Mouse (Mus musculus): ENCODE results near the gene Calm4.
"Not testable (repeated sequence)": the region's sequence is repeated elsewhere in the genome, so short reads cannot be mapped to it uniquely, and the experiment has no call there.

Gene Calm4

GRCm38 (mm10) chr13:3837312-3837807 is at the start of gene Calm4:
Calm4 (plus strand) TSS chr13:3837757.
- not testable (repeated sequence) for DNase-seq

- no peak for DNase-seq
Measured at GRCm38 (mm10) chr13:3788588-3788987, 49.0 kb upstream of the Calm4 start.

- no peak for DNase-seq
Measured at GRCm38 (mm10) chr13:3789531-3789930, 48.0 kb upstream of the Calm4 start.

DNA sequence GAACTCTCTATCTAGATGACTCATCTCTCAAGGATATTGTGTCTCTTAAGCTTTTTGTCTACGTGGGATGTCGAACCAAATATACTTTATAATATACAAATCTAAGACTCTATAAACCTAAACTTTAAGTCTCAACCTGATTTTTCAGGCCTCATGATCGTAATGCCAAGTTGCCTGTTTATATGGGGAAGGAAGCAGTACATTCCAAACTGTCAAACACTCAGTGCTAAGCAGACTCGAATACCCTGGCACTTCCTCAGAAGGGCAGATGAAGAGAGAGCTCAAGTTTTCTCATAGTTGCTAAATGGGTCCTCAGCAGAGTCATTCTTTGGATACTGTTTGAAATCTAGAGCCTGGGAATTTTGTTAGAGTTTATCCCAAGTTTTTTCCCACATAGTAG is 40.9 kb upstream of the Calm4 start:
- no peak for DNase-seq

DNA sequence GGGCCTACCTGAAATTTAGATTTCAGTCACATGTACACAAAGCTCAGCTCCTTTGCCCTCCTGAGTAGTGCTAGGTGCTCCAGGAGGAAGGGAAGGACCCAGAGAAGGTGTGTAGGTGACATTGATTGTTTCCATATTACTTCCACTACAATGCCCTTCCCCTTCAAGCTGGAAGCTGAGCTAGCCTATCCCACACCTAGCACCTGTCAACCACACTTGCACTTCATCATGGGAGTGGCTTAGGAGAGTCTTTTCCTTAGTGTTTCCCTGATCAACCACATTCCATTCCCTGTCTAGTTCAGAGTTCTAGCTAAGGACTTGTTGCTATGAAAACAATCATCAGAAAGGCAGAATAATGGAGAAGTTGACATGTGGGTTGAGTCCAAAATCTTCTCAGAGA is 38.8 kb upstream of the Calm4 start:
- no peak for DNase-seq

GRCm38 (mm10) chr13:3799386-3799785 is 38.2 kb upstream of the Calm4 start:
- DNase-seq = no peak

- no peak for DNase-seq
Measured at GRCm38 (mm10) chr13:3804186-3804585, 33.4 kb upstream of the Calm4 start, which contains the start of gene Calml3. Calml3 (minus strand) TSS chr13:3804316.

DNA sequence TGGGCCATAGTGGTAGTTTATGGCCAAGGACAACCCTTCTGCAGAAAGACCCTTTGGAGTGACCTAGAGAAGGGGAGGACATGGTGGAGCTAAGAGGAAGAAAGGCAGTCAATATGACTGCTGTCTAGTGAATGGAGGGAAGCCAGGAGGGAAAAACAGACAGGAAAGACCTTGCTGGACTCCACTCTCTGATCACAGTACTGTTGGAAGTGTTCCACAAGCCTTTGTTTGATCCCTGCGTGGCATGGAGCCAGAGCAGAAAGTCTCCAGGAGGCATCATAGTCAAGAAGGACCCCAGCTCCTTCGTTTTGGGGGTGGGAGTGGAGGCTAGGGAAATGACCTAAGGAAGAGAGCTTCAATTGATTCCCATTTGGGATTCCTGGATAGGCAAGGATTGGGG is 32.4 kb upstream of the Calm4 start:
- DNase-seq = no peak

DNA sequence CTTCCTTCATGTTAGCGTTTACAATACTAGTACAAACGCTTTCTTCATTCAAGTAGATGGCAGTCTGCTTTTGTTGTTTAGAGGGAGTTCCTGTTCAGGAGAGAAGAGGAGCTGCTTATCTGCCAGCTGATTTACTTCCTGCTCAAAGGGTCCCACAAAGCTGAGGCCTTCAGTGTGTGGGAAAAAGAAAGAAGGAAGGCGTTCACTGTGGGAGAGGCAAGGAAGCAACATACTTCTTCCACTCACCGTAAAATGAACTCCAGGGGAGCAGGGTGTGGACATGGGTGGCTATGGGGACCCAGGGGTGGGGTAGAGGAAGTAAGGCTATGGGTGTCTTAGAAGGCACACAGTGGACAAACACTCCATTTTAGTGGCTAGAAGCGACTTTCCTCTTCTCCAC is 31.9 kb upstream of the Calm4 start:
- DNase-seq = no peak

GRCm38 (mm10) chr13:3807131-3807827 is 30.3 kb upstream of the Calm4 start:
- no peak for DNase-seq

- no peak for DNase-seq
Measured at GRCm38 (mm10) chr13:3818012-3818739, 19.4 kb upstream of the Calm4 start.

DNA sequence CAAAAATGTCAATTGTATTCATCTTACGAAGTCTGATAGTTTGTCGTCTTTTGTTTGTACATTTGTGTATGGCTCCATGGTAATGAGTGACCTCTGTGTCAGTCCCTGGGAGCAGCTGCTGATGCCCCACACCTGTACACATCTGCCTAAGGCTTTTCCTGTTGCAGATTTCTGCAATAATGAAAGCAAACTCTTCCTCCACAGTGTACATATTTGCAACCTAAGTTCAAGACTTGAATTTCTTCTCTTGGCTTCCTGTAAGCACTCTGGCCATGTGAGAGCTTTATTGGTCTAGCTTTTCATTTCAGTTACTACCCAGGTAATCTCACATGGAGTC is 18.8 kb upstream of the Calm4 start:
- no peak for DNase-seq

- DNase-seq = no peak
Measured at GRCm38 (mm10) chr13:3822105-3822504, 15.5 kb upstream of the Calm4 start.

DNA sequence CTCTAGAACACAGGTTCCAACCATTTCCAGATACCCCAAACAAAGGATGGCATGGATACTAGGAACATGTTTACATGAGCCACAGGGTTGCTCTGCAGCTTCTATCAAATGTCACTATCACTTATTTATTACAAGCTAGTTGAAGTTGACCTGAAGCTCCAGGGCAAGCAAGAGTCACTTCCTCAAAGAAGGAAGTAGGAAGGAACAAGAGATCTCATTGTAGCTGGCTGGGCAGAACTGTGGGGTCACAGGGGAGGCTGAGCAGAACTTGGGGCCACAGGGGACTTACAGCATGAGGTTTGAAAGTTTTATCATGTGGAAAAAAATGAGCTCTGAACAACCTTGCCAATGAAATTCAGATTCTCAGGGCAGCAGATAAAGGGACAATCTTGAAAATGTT is 11.8 kb upstream of the Calm4 start:
- no peak for DNase-seq

DNA sequence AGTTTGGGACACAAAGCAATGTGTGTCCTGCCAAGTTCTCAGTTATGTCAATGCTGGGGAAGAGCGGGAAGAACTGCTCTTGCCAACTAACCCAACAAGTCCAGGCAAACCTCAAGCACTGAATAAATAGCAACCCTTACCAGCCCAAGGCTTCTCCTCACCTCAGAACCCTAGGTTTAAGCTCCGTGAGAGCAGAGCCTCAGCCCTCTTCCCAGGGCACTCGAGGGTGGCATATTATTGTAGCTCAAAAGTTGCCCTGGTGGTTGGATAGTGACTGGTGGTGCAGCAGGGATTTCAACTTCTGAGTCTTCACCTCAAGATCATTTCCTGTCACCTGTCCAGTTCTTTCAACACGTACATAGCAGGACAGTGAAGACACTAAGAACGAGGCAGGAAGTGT is 6.0 kb upstream of the Calm4 start:
- no peak for DNase-seq

DNA sequence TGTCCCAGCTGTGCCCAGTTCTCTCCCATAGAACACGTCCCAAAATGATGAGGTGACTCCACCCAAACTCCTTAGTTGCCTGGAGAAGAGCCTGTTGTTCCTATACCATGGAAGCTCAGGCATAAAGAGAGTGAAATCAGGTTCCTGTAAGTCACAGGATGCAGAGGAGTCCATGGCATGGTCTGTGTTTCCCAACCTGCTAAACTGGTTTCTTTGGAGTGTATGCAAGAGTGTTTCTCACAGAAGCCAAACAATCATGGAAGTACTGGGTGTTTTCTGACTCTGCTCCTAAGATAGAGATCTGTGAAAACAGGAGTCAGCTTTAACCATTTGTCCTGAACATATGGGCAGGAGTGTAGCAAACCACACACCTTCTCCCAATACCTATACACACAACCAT is 5.6 kb upstream of the Calm4 start:
- no peak for DNase-seq

DNA sequence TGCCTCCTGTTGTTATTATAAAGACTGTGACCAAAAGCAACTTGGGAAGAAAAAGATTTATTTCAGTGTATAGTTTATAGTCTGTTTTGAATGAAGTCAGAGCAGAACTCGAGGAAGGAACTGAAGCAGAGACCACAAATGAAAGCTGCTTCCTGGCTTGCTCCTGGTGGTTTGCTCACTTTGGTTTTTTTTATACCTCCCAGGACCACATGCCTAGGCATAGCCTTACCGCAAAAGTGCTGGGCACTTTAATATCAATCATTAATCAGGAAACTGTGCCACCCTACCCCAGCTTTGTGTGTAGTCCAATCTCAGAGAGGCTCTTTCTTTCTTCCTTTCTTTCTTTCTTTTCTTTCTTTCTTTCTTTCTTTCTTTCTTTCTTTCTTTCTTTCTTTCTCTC is 5.1 kb upstream of the Calm4 start:
- DNase-seq = no peak

DNA sequence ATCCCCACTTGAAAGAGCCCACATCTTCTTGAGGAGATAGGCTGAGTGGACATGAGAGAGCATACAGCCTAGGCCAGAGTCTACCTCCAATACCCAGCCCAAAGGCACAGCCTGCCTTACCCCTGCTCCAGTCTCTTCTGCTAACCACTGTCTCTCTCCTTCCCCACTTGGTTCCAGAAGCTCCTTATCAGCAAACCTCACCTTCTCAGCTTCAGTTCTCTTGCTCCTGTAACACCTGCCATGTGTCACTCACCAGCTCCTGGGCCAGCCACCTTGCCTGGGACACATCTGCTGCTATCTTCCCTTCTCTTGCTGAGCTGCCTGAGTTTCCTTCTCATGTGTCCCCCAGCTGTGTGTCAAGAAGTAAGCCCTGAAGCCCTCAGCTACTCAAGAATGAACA is 3.9 kb upstream of the Calm4 start:
- not testable (repeated sequence) for DNase-seq

- not testable (repeated sequence) for DNase-seq
Measured at GRCm38 (mm10) chr13:3840662-3841061, 3.1 kb downstream of the Calm4 start.

- no peak for DNase-seq
Measured at GRCm38 (mm10) chr13:3850330-3850729, 12.8 kb downstream of the Calm4 start.

DNA sequence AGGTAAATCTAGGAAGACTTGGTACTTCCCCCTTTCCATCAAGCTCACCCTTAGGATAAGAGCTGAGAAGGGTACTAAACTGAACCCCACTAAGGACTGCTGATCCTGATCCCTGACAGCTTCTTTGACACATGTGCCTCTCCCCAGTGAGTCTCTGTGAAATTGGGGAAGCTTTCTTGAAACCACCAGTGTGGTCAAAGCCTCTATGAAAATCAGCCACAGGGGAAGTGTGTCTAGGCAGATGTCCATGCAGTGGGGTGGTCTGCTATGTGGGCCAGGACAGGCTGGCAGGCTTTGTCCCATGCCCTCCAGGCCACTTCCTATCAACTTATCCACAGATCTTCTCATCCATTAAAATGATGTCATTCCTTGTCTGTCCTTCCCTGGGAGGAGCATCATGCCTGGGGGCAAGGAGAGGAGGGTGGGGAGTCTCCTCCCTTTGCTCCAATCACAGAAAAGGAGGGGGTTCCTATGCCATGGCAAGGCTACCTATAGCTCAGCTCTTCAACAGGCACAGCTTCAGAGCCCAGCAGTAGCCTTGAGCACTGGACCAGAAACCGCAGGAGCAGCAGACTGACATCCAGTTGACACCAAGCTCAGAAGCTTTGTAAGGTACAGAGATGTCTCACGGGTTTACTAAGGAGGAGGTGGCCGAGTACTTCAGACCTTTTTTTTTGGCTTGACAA is 16.2 kb downstream of the Calm4 start, which contains the start of gene Calm5:
Gene Calm5 (plus strand): TSS at position 526 of the 686 bp plus-strand sequence.
- not testable (repeated sequence) for DNase-seq

- DNase-seq = no peak
Measured at GRCm38 (mm10) chr13:3854856-3855255, 17.3 kb downstream of the Calm4 start.

GRCm38 (mm10) chr13:3856252-3856651 is 18.7 kb downstream of the Calm4 start:
- DNase-seq = no peak

DNA sequence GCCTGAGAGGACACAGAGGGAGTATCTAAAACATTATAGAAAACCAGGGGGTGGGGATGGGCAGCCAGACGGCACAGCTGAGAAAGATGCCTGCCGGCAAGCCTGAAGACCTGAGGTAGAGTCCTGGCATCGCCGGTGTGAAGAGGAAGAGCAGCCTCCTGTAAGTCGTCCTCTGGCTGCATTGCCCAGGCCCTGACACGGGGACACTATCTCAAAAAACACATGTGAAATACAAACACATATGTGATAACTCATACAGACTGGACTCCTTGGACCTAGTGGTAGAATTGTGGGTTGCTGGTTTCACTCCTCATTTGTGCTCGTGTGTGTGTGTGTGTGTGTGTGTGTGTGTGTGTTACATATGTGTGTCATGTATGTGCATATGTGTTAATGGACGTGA is 23.7 kb downstream of the Calm4 start:
- no peak for DNase-seq

Data from cerebellum, adult 9-11 months (tissue).